Mouse (Mus musculus) spleen, embryonic (tissue): ENCODE data around the gene Dmrtc1c2.
"Not testable (repeated sequence)": the region's sequence is repeated elsewhere in the genome, so short reads cannot be mapped to it uniquely, and the experiment has no call there.

Source experiments
- CTCF ChIA-PET: fragments of 350-600 bp; sonication (Branson Sonifier 250); formaldehyde crosslinking; loops from one replicate; lab custom pipeline; 2022; lab: Charles Lee

Gene Dmrtc1c2

DNA sequence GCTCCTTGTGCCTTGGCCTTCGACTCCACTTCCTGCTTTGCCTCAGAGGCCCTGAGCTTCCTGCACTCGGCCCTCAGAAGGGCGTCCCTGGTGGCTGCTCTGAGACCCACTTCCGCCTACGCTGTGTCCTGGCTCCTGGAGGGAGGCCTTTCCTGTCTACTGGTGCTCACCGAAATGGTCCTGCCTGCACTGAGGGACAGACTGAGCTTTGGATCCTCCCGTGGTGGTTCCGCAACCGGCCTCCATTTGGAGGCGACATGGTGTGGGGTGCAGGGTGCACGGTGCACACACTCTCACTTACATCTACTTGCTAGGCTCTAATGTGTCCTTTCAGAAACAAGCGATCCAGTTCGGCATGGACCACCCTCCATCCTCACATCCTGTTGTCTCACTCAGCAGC lies at the start of gene Dmrtc1c2:
Gene Dmrtc1c2 (minus strand): TSS at position 101 of the 400 bp plus-strand sequence.
- CTCF ChIA-PET = not testable (repeated sequence)

DNA sequence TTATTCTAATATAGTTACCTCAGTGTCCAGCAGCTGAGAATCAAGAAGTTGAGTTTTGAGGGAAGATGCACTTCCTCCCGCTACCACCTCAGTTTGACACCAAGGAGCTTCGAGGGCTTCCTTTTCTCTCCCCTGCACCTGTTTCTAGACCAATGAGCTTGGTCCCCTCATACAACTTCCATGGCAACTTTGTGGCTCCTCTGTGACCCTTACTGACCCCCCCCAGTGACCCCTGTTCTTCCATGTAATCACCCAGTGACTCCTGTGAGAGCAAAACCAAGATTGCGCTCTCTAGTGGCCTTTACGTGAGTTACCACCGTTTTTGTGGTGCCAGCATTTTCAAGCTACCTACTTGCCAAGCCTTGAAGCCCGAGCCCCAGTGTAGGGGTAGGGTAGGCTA lies 13.5 kb upstream of the Dmrtc1c2 start, which contains the start of gene 1700031F05Rik:
Gene 1700031F05Rik (minus strand): TSS at position 101 of the 400 bp plus-strand sequence.
- CTCF ChIA-PET = no interaction called here

GRCm38 (mm10) chrX:102812311-102812710 lies 42.1 kb downstream of the Dmrtc1c2 start:
- CTCF ChIA-PET = no interaction called here

GRCm38 (mm10) chrX:102802663-102803062 lies 51.8 kb downstream of the Dmrtc1c2 start, which contains the start of gene Dmrtc1c1:
Dmrtc1c1 (plus strand) TSS chrX:102802963.
- CTCF ChIA-PET = not testable (repeated sequence)
